Mouse (Mus musculus): ENCODE measurements around the gene Pou3f4.

DNA sequence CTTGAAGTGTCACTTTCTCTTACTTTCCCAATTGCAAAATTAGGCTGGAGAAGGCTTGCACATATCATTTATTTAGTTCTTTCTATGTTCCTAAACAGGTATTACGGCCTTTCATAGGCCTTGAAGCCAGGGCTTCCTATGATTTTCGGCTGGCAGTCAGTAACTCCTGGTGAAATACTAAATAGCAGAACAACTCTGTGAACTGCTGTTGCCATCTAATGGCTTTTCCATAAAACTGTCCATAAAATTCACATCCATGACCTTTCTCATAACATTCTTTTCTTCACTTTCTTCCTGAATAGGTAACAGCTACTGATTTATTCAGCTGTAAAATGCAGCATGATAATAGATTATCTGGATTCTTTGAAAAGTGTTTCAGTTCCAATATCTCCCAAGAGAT lies 23.4 kb downstream of the Pou3f4 start:
- TF ChIP-seq POLR2A (IDR thresholded peaks at IDR 0.05; ENCODE audit: control insufficient read depth in 1 of 2, insufficient read depth in 1 of 2, low read depth in 1 of 2, low read length in 2 of 2, poor library complexity in 1 of 2) (no peak), CTCF (IDR thresholded peaks at IDR 0.05 in 2 of 3, conservative IDR thresholded peaks at IDR 0.05 in 1 of 3; ENCODE audit: control insufficient read depth in 1 of 3, insufficient read depth in 1 of 3, low read depth in 2 of 3, low read length in 3 of 3, poor library complexity in 1 of 3, severe bottlenecking in 1 of 3) (peak in 1 of 3 experiments; percentile 47; a peak in 2 of 6 replicates), HCFC1 (IDR thresholded peaks at IDR 0.05; ENCODE audit: low read depth, low read length) (no peak), E2F4 (IDR thresholded peaks at IDR 0.05; ENCODE audit: borderline replicate concordance, low read depth, low read length) (no peak), EP300 (IDR thresholded peaks at IDR 0.05; ENCODE audit: low read depth in 1 of 2, low read length in 2 of 2) (no peak), ELF1 (IDR thresholded peaks at IDR 0.05; ENCODE audit: low read depth, low read length) (no peak), CHD1 (IDR thresholded peaks at IDR 0.05; ENCODE audit: low read depth, low read length) (no peak)

Data from MEL (cell line).